Mouse (Mus musculus) lung, postnatal 0 days (tissue): ENCODE measurements around the gene Gse1.

ENCODE experiments used
- CTCF ChIP-seq: IDR thresholded peaks from 2 replicates; pipeline ENCODE4 v1.5.1; 2016; ENCODE audit warnings: antibody characterized with exemption, mild to moderate bottlenecking
- EP300 ChIP-seq: IDR thresholded peaks from 2 replicates; pipeline ENCODE4 v1.6.1; 2016; ENCODE audit warnings: antibody characterized with exemption, mild to moderate bottlenecking, control low read depth

DNA sequence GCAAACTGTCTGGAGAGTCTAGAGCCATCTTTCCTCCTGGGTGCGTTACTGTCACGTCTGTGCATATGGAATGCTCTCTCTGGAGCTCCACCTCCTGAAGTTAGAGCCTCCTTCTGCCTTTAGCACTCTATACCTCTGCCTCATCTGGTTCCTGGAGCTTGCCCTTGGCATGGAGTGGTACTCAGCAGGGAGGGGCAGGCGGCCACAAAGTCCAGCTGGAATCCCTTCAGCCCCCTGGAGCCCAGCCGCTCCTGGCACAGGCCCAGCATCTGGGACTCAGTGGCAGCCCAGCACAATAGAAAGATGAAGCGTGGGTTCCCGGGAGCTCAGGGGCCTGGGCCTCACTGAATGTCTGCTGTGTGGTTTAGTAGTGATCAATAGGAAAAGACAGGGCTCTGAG is 232.1 kb downstream of the Gse1 start:
- TF ChIP-seq CTCF (no peak), EP300 (no peak)
